28 mouse cellular contexts compared by ENCODE assay signal in genomic region chr11:26086679-26087078, GRCm38 (mm10).
DNase-seq lines count a peak whose midpoint lies in the region; ATAC-seq and TF ChIP-seq lines count a peak whose summit lies in the region.
"Had no signal": no experiment of that assay in that cellular context is flagged by ENCODE, and none has a peak within 500 bp of the region (broad histone marks: within the 10 kb centered on the region; RNA-seq: fewer than 3 reads in every experiment).

No protein-coding gene starts in this region.

- peaks cover 4% of the 10 kb centered on the region; the same call in 1 of the 2 replicates for H3K4me1 ChIP-seq in forebrain, embryonic 14.5 days (ENCODE audit: control insufficient read depth, insufficient read depth, low read length)
- H3K4me1 ChIP-seq in forebrain, embryonic 15.5 days = peaks cover 10% of the 10 kb centered on the region
- peaks cover 6% of the 10 kb centered on the region for H3K4me1 ChIP-seq in midbrain, embryonic 14.5 days (ENCODE audit: control insufficient read depth, insufficient read depth, low read length)
- no peaks in the 10 kb centered on the region for H3K4me1 ChIP-seq in midbrain, embryonic 11.5 days (ENCODE audit: control insufficient read depth, insufficient read depth, low read length)
- H3K4me1 ChIP-seq in hindbrain, postnatal 0 days (ENCODE audit: insufficient read depth, low read length) = no peaks in the 10 kb centered on the region
- H3K4me1 ChIP-seq: heart, embryonic 13.5 days; kidney, embryonic 15.5 days; limb, embryonic 12.5 days; liver, embryonic 15.5 days; midbrain, embryonic 10.5 days had no signal

- no peak overlapping the region for H3K4me2 ChIP-seq in forebrain, embryonic 14.5 days (ENCODE audit: low read length)
- H3K4me2 ChIP-seq in forebrain, embryonic 15.5 days (replicated peaks) = no peak overlapping the region
- H3K4me2 ChIP-seq in midbrain, embryonic 14.5 days (ENCODE audit: low read length) = no peak overlapping the region
- no peak overlapping the region for H3K4me2 ChIP-seq in midbrain, embryonic 11.5 days
- no peak overlapping the region for H3K4me2 ChIP-seq in hindbrain, postnatal 0 days (ENCODE audit: low read depth, low read length)
- H3K4me2 ChIP-seq: embryonic facial prominence, embryonic 13.5 days; forebrain, embryonic 13.5 days; heart, embryonic 13.5 days; kidney, embryonic 15.5 days; limb, embryonic 12.5 days; liver, embryonic 15.5 days; lung, embryonic 14.5 days had no signal

- DNase-seq in forebrain, embryonic 14.5 days (ENCODE audit: low spot score) = no peak
- peak; percentile 48 for DNase-seq in midbrain, embryonic 14.5 days
- DNase-seq in midbrain, embryonic 11.5 days (ENCODE audit: low spot score, missing footprints) = no peak
- peak; percentile 81 for DNase-seq in R1 (ENCODE audit: low read depth, low spot score)
- peak; percentile 40 for DNase-seq in hindbrain, postnatal 0 days (ENCODE audit: low spot score)
- no peak for DNase-seq in heart, adult 8-10 months (ENCODE audit: low spot score)
- DNase-seq in lung, postnatal 36 days = no peak
- DNase-seq: adrenal gland, postnatal 10 days; cerebellum, adult 11-12 months; cerebellum, adult 9-11 months; gastrocnemius, adult 2 months; gastrocnemius, postnatal 36 days; heart, adult 2 months; heart, postnatal 10 days; kidney, adult 18-20 months; kidney, postnatal 25 days; lung, embryonic 14.5 days; lung, postnatal 14 days; right cerebral cortex, postnatal 25 days; thymus, postnatal 14 days had no signal

- ATAC-seq in forebrain, embryonic 14.5 days = peak; percentile 16; the same call in 1 of the 2 replicates
- no peak for ATAC-seq in forebrain, embryonic 15.5 days (replicated peaks)
- ATAC-seq in midbrain, embryonic 14.5 days (ENCODE audit: low FRiP score, low TSS enrichment) = no peak
- no peak; the same call in 1 of the 2 replicates for ATAC-seq in midbrain, embryonic 11.5 days (ENCODE audit: low FRiP score)
- no peak for ATAC-seq in hindbrain, postnatal 0 days
- ATAC-seq: forebrain, embryonic 13.5 days had no signal

- no peak overlapping the region for H3K4me3 ChIP-seq in forebrain, embryonic 14.5 days (ENCODE audit: low read depth, low read length)
- no peak overlapping the region for H3K4me3 ChIP-seq in forebrain, embryonic 15.5 days
- no peak overlapping the region for H3K4me3 ChIP-seq in midbrain, embryonic 14.5 days (replicated peaks; ENCODE audit: low read depth, low read length)
- H3K4me3 ChIP-seq in midbrain, embryonic 11.5 days (ENCODE audit: low read depth, low read length) = no peak overlapping the region
- H3K4me3 ChIP-seq in hindbrain, postnatal 0 days (ENCODE audit: low read length) = no peak overlapping the region
- H3K4me3 ChIP-seq: embryonic facial prominence, embryonic 13.5 days; forebrain, embryonic 13.5 days; gastrocnemius, adult 2 months; heart, adult 2 months; heart, embryonic 13.5 days; kidney, embryonic 15.5 days; limb, embryonic 12.5 days; liver, embryonic 15.5 days; midbrain, embryonic 10.5 days had no signal

- no peak for TF ChIP-seq CTCF in hindbrain, postnatal 0 days (IDR thresholded peaks at IDR 0.05; ENCODE audit: low read depth)

- H3K27ac ChIP-seq in forebrain, embryonic 14.5 days (ENCODE audit: low read depth, low read length) = no peak overlapping the region
- H3K27ac ChIP-seq in forebrain, embryonic 15.5 days (replicated peaks) = no peak overlapping the region
- H3K27ac ChIP-seq in midbrain, embryonic 14.5 days (replicated peaks; ENCODE audit: low read depth, low read length) = no peak overlapping the region
- H3K27ac ChIP-seq in midbrain, embryonic 11.5 days (ENCODE audit: low read depth, low read length) = no peak overlapping the region
- H3K27ac ChIP-seq in hindbrain, postnatal 0 days = no peak overlapping the region
- H3K27ac ChIP-seq: embryonic facial prominence, embryonic 13.5 days; forebrain, embryonic 13.5 days; gastrocnemius, adult 2 months; heart, adult 2 months; heart, embryonic 13.5 days; kidney, embryonic 15.5 days; limb, embryonic 12.5 days; liver, embryonic 15.5 days; midbrain, embryonic 10.5 days had no signal

- no peaks in the 10 kb centered on the region for H3K27me3 ChIP-seq in forebrain, embryonic 14.5 days (replicated peaks; ENCODE audit: control insufficient read depth, insufficient read depth, low read length)
- no peaks in the 10 kb centered on the region for H3K27me3 ChIP-seq in forebrain, embryonic 15.5 days
- H3K27me3 ChIP-seq in midbrain, embryonic 14.5 days (ENCODE audit: control insufficient read depth, insufficient read depth, low read length) = no peaks in the 10 kb centered on the region
- no peaks in the 10 kb centered on the region for H3K27me3 ChIP-seq in midbrain, embryonic 11.5 days (ENCODE audit: control insufficient read depth, insufficient read depth, low read length)
- no peaks in the 10 kb centered on the region for H3K27me3 ChIP-seq in hindbrain, postnatal 0 days (ENCODE audit: insufficient read depth, low read length)
- H3K27me3 ChIP-seq: embryonic facial prominence, embryonic 13.5 days; forebrain, embryonic 13.5 days; heart, embryonic 13.5 days; kidney, embryonic 15.5 days; limb, embryonic 12.5 days; liver, embryonic 15.5 days had no signal

- H3K9ac ChIP-seq in forebrain, embryonic 14.5 days (ENCODE audit: low read length) = no peak overlapping the region
- no peak overlapping the region for H3K9ac ChIP-seq in forebrain, embryonic 15.5 days (replicated peaks)
- H3K9ac ChIP-seq in midbrain, embryonic 14.5 days (replicated peaks; ENCODE audit: low read length) = no peak overlapping the region
- H3K9ac ChIP-seq in midbrain, embryonic 11.5 days (ENCODE audit: low read length) = no peak overlapping the region
- no peak overlapping the region for H3K9ac ChIP-seq in hindbrain, postnatal 0 days (replicated peaks; ENCODE audit: low read length)
- H3K9ac ChIP-seq: embryonic facial prominence, embryonic 13.5 days; forebrain, embryonic 13.5 days; heart, embryonic 13.5 days; kidney, embryonic 15.5 days; limb, embryonic 12.5 days; liver, embryonic 15.5 days; lung, embryonic 14.5 days had no signal

- 34% methylated on average over 7 of the region's 7 CpGs for WGBS in forebrain, embryonic 14.5 days
- 44% methylated on average over 7 of the region's 7 CpGs for WGBS in forebrain, embryonic 15.5 days
- WGBS in midbrain, embryonic 14.5 days = 41% methylated on average over 7 of the region's 7 CpGs
- 78% methylated on average over 7 of the region's 7 CpGs for WGBS in midbrain, embryonic 11.5 days
- WGBS in hindbrain, postnatal 0 days = 38% methylated on average over 7 of the region's 7 CpGs

- no peaks in the 10 kb centered on the region for H3K9me3 ChIP-seq in forebrain, embryonic 14.5 days (replicated peaks; ENCODE audit: control insufficient read depth, low read length)
- no peaks in the 10 kb centered on the region for H3K9me3 ChIP-seq in forebrain, embryonic 15.5 days
- no peaks in the 10 kb centered on the region for H3K9me3 ChIP-seq in midbrain, embryonic 14.5 days (ENCODE audit: control insufficient read depth, low read length)
- no peaks in the 10 kb centered on the region for H3K9me3 ChIP-seq in midbrain, embryonic 11.5 days (ENCODE audit: control insufficient read depth, low read length)
- no peaks in the 10 kb centered on the region for H3K9me3 ChIP-seq in hindbrain, postnatal 0 days (ENCODE audit: low read length)
- H3K9me3 ChIP-seq: embryonic facial prominence, embryonic 13.5 days; forebrain, embryonic 13.5 days; heart, embryonic 13.5 days; kidney, embryonic 15.5 days; limb, embryonic 12.5 days; liver, embryonic 15.5 days; midbrain, embryonic 10.5 days had no signal

- no peaks in the 10 kb centered on the region for H3K36me3 ChIP-seq in forebrain, embryonic 14.5 days (ENCODE audit: control insufficient read depth, insufficient read depth, low read length)
- no peaks in the 10 kb centered on the region for H3K36me3 ChIP-seq in forebrain, embryonic 15.5 days
- H3K36me3 ChIP-seq in midbrain, embryonic 14.5 days (ENCODE audit: control insufficient read depth, insufficient read depth, low read length) = no peaks in the 10 kb centered on the region
- H3K36me3 ChIP-seq in midbrain, embryonic 11.5 days (ENCODE audit: control insufficient read depth, insufficient read depth, low read length) = no peaks in the 10 kb centered on the region
- no peaks in the 10 kb centered on the region for H3K36me3 ChIP-seq in hindbrain, postnatal 0 days (ENCODE audit: insufficient read depth, low read length)
- H3K36me3 ChIP-seq: embryonic facial prominence, embryonic 13.5 days; heart, embryonic 13.5 days; kidney, embryonic 15.5 days; limb, embryonic 12.5 days; liver, embryonic 15.5 days; midbrain, embryonic 10.5 days had no signal

Comparison
In these comparisons a context has a peak if more than half of its experiments do, and no peak if none do; other contexts are left out.
1. DNase-seq: peak in midbrain, embryonic 14.5 days (single experiment), R1 (single experiment) and hindbrain, postnatal 0 days (single experiment); none in forebrain, embryonic 14.5 days (single experiment), midbrain, embryonic 11.5 days (single experiment), heart, adult 8-10 months (single experiment) and lung, postnatal 36 days (single experiment).